ENCODE assay signal across 9 mouse cellular contexts in genomic region chr5:124186465-124186854, GRCm38 (mm10).
A peak's percentile ranks its signal among the peaks of the same experiment; 100 is the strongest.
DNase-seq lines count a peak whose midpoint lies in the region; ATAC-seq and TF ChIP-seq lines count a peak whose summit lies in the region.
"Had no signal": no experiment of that assay in that cellular context is flagged by ENCODE, and none has a peak within 500 bp of the region (broad histone marks: within the 10 kb centered on the region; RNA-seq: fewer than 3 reads in every experiment).

No protein-coding gene starts in this region.

- H3K9me3 ChIP-seq in heart, embryonic 12.5 days (replicated peaks), result no peaks in the 10 kb centered on the region
- no peaks in the 10 kb centered on the region for H3K9me3 ChIP-seq in forebrain, postnatal 0 days (ENCODE audit: low read length)
- no peaks in the 10 kb centered on the region for H3K9me3 ChIP-seq in stomach, embryonic 16.5 days (replicated peaks; ENCODE audit: control insufficient read depth, low read length)

- H3K9ac ChIP-seq in heart, embryonic 12.5 days, result peak overlapping the region; percentile 70
- H3K9ac ChIP-seq in forebrain, postnatal 0 days, result peak overlapping the region; percentile 61
- peak overlapping the region; percentile 38; the same call in 1 of the 2 replicates for H3K9ac ChIP-seq in stomach, embryonic 16.5 days (ENCODE audit: low read length)
- H3K9ac ChIP-seq: liver, embryonic 14.5 days had no signal

- peaks cover 76% of the 10 kb centered on the region for H3K4me1 ChIP-seq in heart, embryonic 12.5 days (replicated peaks)
- H3K4me1 ChIP-seq in brown adipose tissue, adult 24 weeks (ENCODE audit: control insufficient read depth, insufficient read depth, insufficient read length, low read length), result peaks cover 50% of the 10 kb centered on the region
- H3K4me1 ChIP-seq in forebrain, postnatal 0 days (ENCODE audit: insufficient read depth), result peaks cover 38% of the 10 kb centered on the region
- peaks cover 20% of the 10 kb centered on the region for H3K4me1 ChIP-seq in stomach, embryonic 16.5 days (ENCODE audit: control insufficient read depth, insufficient read depth, low read length)

- 0 out of 2 replicates have a peak, but pooled peaks have one; percentile 34 for ATAC-seq in heart, embryonic 12.5 days (ENCODE audit: insufficient number of reproducible peaks, low FRiP score)
- ATAC-seq in forebrain, postnatal 0 days, result peak; percentile 26
- no peak for ATAC-seq in stomach, embryonic 16.5 days (ENCODE audit: insufficient read depth, low FRiP score)

- H3K27ac ChIP-seq in heart, embryonic 12.5 days (ENCODE audit: poor library complexity, severe bottlenecking), result peak overlapping the region; percentile 93
- no peak overlapping the region for H3K27ac ChIP-seq in brown adipose tissue, adult 24 weeks (replicated peaks; ENCODE audit: low read depth, low read length)
- peak overlapping the region; percentile 76 for H3K27ac ChIP-seq in forebrain, postnatal 0 days (ENCODE audit: low read depth, low read length)
- no peak overlapping the region for H3K27ac ChIP-seq in stomach, embryonic 16.5 days (ENCODE audit: low read length)
- H3K27ac ChIP-seq: liver, embryonic 14.5 days had no signal

- H3K4me2 ChIP-seq in heart, embryonic 12.5 days, result peak overlapping the region; percentile 58
- H3K4me2 ChIP-seq in forebrain, postnatal 0 days (ENCODE audit: low read depth), result peak overlapping the region; percentile 74
- H3K4me2 ChIP-seq in stomach, embryonic 16.5 days (ENCODE audit: low read depth, low read length), result no peak overlapping the region

- H3K27me3 ChIP-seq in heart, embryonic 12.5 days (replicated peaks), result no peaks in the 10 kb centered on the region
- H3K27me3 ChIP-seq in forebrain, postnatal 0 days (ENCODE audit: insufficient read depth, low read length), result no peaks in the 10 kb centered on the region
- no peaks in the 10 kb centered on the region for H3K27me3 ChIP-seq in stomach, embryonic 16.5 days (ENCODE audit: control insufficient read depth, insufficient read depth, low read length)

- intact Hi-C loops in left cerebral cortex, postnatal 36 days (cut with DNase I), result loop anchor here (2.0 kb wide), 1 partner anchor 62 kb away; the partner anchor contains the start of gene Pitpnm2

- TF ChIP-seq CTCF in forebrain, postnatal 0 days (IDR thresholded peaks at IDR 0.05; ENCODE audit: low read depth), result peak; percentile 54

- no peak overlapping the region for H3K4me3 ChIP-seq in heart, embryonic 12.5 days
- peak overlapping the region; percentile 22; the same call in 1 of the 2 replicates for H3K4me3 ChIP-seq in brown adipose tissue, adult 24 weeks (ENCODE audit: insufficient read depth, low read depth, low read length)
- H3K4me3 ChIP-seq in forebrain, postnatal 0 days (ENCODE audit: low read depth, low read length), result peak overlapping the region; percentile 42
- H3K4me3 ChIP-seq in stomach, embryonic 16.5 days (replicated peaks; ENCODE audit: low read length), result no peak overlapping the region

- H3K36me3 ChIP-seq in heart, embryonic 12.5 days, result no peaks in the 10 kb centered on the region
- no peaks in the 10 kb centered on the region for H3K36me3 ChIP-seq in forebrain, postnatal 0 days (ENCODE audit: insufficient read depth)
- no peaks in the 10 kb centered on the region for H3K36me3 ChIP-seq in stomach, embryonic 16.5 days (ENCODE audit: control insufficient read depth, insufficient read depth, low read length)

- DNase-seq in heart, adult 11 months, result no peak
- peak; percentile 64 for DNase-seq in forebrain, postnatal 0 days
- DNase-seq in left cerebral cortex, postnatal 36 days (ENCODE audit: low spot score in 2 of 2), result peak; percentile 58 to 73
- no peak for DNase-seq in Muller cell, postnatal 12 days (ENCODE audit: inconsistent ontology term)
- no peak for DNase-seq in yolk sac, embryonic 10.5 days (ENCODE audit: low spot score)

- whole genome bisulfite sequencing in heart, embryonic 12.5 days, result 59% methylated on average over 10 of the region's 10 CpGs
- 29% methylated on average over 10 of the region's 10 CpGs for WGBS in forebrain, postnatal 0 days
- 68% methylated on average over 10 of the region's 10 CpGs for WGBS in stomach, embryonic 16.5 days

Comparison
In these comparisons a context has a peak if more than half of its experiments do, and no peak if none do; other contexts are left out.
1. H3K27ac ChIP-seq: peak in heart, embryonic 12.5 days (single experiment) and forebrain, postnatal 0 days (single experiment); none in brown adipose tissue, adult 24 weeks (single experiment) and stomach, embryonic 16.5 days (single experiment).
2. H3K4me3 ChIP-seq: peak in brown adipose tissue, adult 24 weeks (single experiment) and forebrain, postnatal 0 days (single experiment); none in heart, embryonic 12.5 days (single experiment) and stomach, embryonic 16.5 days (single experiment).
3. DNase-seq: peak in forebrain, postnatal 0 days (single experiment) and left cerebral cortex, postnatal 36 days (2 of 2); none in heart, adult 11 months (single experiment), Muller cell, postnatal 12 days (single experiment) and yolk sac, embryonic 10.5 days (single experiment).
4. Peak in every context shown above with its lines, with median percentiles within 50 percentile points of each other: H3K9ac ChIP-seq.